Mouse (Mus musculus): ENCODE results near the gene Ceacam20. TPM values are rescaled to one million over a fixed set of nuclear protein-coding genes. Genes with fewer than 3 reads are reported as not detected.

Gene Ceacam20
- total and polyA plus RNA-seq, 3 experiments = not detected

GRCm38 (mm10) chr7:19950589-19950988, 14.6 kb upstream of the Ceacam20 start, which contains the start of gene Igsf23:
Igsf23 (minus strand) TSS chr7:19950756.
- Histone ChIP-seq H3K79me2 (replicated peaks; ENCODE audit: control insufficient read depth, insufficient read depth, low read length) (no peaks in the 10 kb centered on the region), H3K9ac (ENCODE audit: low read depth, low read length) (no peak within 1 kb of the TSS), H3K27me3 (ENCODE audit: control insufficient read depth, insufficient read depth, low read length) (no peaks in the 10 kb centered on the region), H3K36me3 (ENCODE audit: control insufficient read depth, insufficient read depth, low read length) (no peaks in the 10 kb centered on the region), H3K4me1 (ENCODE audit: control insufficient read depth, insufficient read depth, low read length) (no peaks in the 10 kb centered on the region), H3K4me3 (no peak within 1 kb of the TSS), H3K27ac (no peak within 1 kb of the TSS)
- intact Hi-C loops (cut with DNase I) = no loop called here
- WGBS = 38% methylated on average over 9 of the region's 9 CpGs
- DNase-seq = no peak
- no peak for TF ChIP-seq EP300 (IDR thresholded peaks at IDR 0.05; ENCODE audit: insufficient read depth, low read depth, low read length)
- TF ChIP-seq POLR2A (IDR thresholded peaks at IDR 0.05; ENCODE audit: insufficient read depth, low read depth, low read length) = no peak
- no peak for TF ChIP-seq CTCF (IDR thresholded peaks at IDR 0.05)

- H3K4me1 ChIP-seq (ENCODE audit: control insufficient read depth, insufficient read depth, low read length) = no peaks in the 10 kb centered on the region; the same call in 1 of the 2 replicates
- H3K9ac ChIP-seq (ENCODE audit: low read depth, low read length) = no peak overlapping the region
- TF ChIP-seq POLR2A (IDR thresholded peaks at IDR 0.05; ENCODE audit: insufficient read depth, low read depth, low read length) = no peak
- TF ChIP-seq EP300 (IDR thresholded peaks at IDR 0.05; ENCODE audit: insufficient read depth, low read depth, low read length) = no peak
- TF ChIP-seq CTCF (IDR thresholded peaks at IDR 0.05) = no peak
- WGBS = 79% methylated on average over 10 of the region's 10 CpGs
- H3K4me3 ChIP-seq = no peak overlapping the region
- intact Hi-C loops (cut with DNase I) = no loop called here
- DNase-seq = no peak
- no peak overlapping the region for H3K27ac ChIP-seq
- no peaks in the 10 kb centered on the region for H3K36me3 ChIP-seq (ENCODE audit: control insufficient read depth, insufficient read depth, low read length)
- H3K27me3 ChIP-seq (ENCODE audit: control insufficient read depth, insufficient read depth, low read length) = no peaks in the 10 kb centered on the region
- no peaks in the 10 kb centered on the region for H3K79me2 ChIP-seq (replicated peaks; ENCODE audit: control insufficient read depth, insufficient read depth, low read length)
Observed at GRCm38 (mm10) chr7:19952320-19952986, 12.8 kb upstream of the Ceacam20 start.

- Histone ChIP-seq H3K36me3 (ENCODE audit: control insufficient read depth, insufficient read depth, low read length) (no peaks in the 10 kb centered on the region), H3K27ac (no peak overlapping the region), H3K4me1 (ENCODE audit: control insufficient read depth, insufficient read depth, low read length) (no peaks in the 10 kb centered on the region; the same call in 1 of the 2 replicates), H3K9ac (ENCODE audit: low read depth, low read length) (no peak overlapping the region), H3K4me3 (no peak overlapping the region), H3K27me3 (ENCODE audit: control insufficient read depth, insufficient read depth, low read length) (no peaks in the 10 kb centered on the region), H3K79me2 (replicated peaks; ENCODE audit: control insufficient read depth, insufficient read depth, low read length) (no peaks in the 10 kb centered on the region)
- intact Hi-C loops (cut with DNase I) = no loop called here
- TF ChIP-seq POLR2A (IDR thresholded peaks at IDR 0.05; ENCODE audit: insufficient read depth, low read depth, low read length) = no peak
- no peak for DNase-seq
- 73% methylated on average over 9 of the region's 9 CpGs for WGBS
Observed at GRCm38 (mm10) chr7:19953054-19953453, 12.2 kb upstream of the Ceacam20 start.

GRCm38 (mm10) chr7:19955861-19956260, 9.4 kb upstream of the Ceacam20 start:
- 75% methylated on average over 4 of the region's 4 CpGs for WGBS
- Histone ChIP-seq H3K4me3 (no peak overlapping the region), H3K27ac (no peak overlapping the region), H3K9ac (ENCODE audit: low read depth, low read length) (no peak overlapping the region), H3K36me3 (ENCODE audit: control insufficient read depth, insufficient read depth, low read length) (no peaks in the 10 kb centered on the region), H3K79me2 (replicated peaks; ENCODE audit: control insufficient read depth, insufficient read depth, low read length) (no peaks in the 10 kb centered on the region), H3K27me3 (ENCODE audit: control insufficient read depth, insufficient read depth, low read length) (no peaks in the 10 kb centered on the region), H3K4me1 (ENCODE audit: control insufficient read depth, insufficient read depth, low read length) (no peaks in the 10 kb centered on the region; the same call in 1 of the 2 replicates)
- intact Hi-C loops (cut with DNase I) = loop anchor here (1.0 kb wide), 2 partner anchors 46 to 80 kb away; no protein-coding TSS in a partner anchor
- no peak for TF ChIP-seq CTCF (IDR thresholded peaks at IDR 0.05)
- TF ChIP-seq POLR2A (IDR thresholded peaks at IDR 0.05; ENCODE audit: insufficient read depth, low read depth, low read length) = no peak
- TF ChIP-seq EP300 (IDR thresholded peaks at IDR 0.05; ENCODE audit: insufficient read depth, low read depth, low read length) = no peak
- DNase-seq = no peak

GRCm38 (mm10) chr7:19956341-19956781, 8.9 kb upstream of the Ceacam20 start:
- no peak overlapping the region for H3K9ac ChIP-seq (ENCODE audit: low read depth, low read length)
- peak; percentile 84 to 91 for DNase-seq
- TF ChIP-seq CTCF (IDR thresholded peaks at IDR 0.05) (peak; percentile 85), POLR2A (IDR thresholded peaks at IDR 0.05; ENCODE audit: insufficient read depth, low read depth, low read length) (no peak), EP300 (IDR thresholded peaks at IDR 0.05; ENCODE audit: insufficient read depth, low read depth, low read length) (peak; percentile 81)
- H3K79me2 ChIP-seq (replicated peaks; ENCODE audit: control insufficient read depth, insufficient read depth, low read length) = no peaks in the 10 kb centered on the region
- H3K27me3 ChIP-seq (ENCODE audit: control insufficient read depth, insufficient read depth, low read length) = no peaks in the 10 kb centered on the region
- no peaks in the 10 kb centered on the region; the same call in 1 of the 2 replicates for H3K4me1 ChIP-seq (ENCODE audit: control insufficient read depth, insufficient read depth, low read length)
- intact Hi-C loops (cut with DNase I) = loop anchor here (1.0 kb wide), 2 partner anchors 46 to 80 kb away; no protein-coding TSS in a partner anchor
- 1% methylated on average over 7 of the region's 7 CpGs for WGBS
- no peak overlapping the region for H3K4me3 ChIP-seq
- no peaks in the 10 kb centered on the region for H3K36me3 ChIP-seq (ENCODE audit: control insufficient read depth, insufficient read depth, low read length)
- no peak overlapping the region for H3K27ac ChIP-seq

- intact Hi-C loops (cut with DNase I) = no loop called here
- TF ChIP-seq POLR2A (IDR thresholded peaks at IDR 0.05; ENCODE audit: insufficient read depth, low read depth, low read length) = no peak
- no peak for TF ChIP-seq CTCF (IDR thresholded peaks at IDR 0.05)
- TF ChIP-seq EP300 (IDR thresholded peaks at IDR 0.05; ENCODE audit: insufficient read depth, low read depth, low read length) = no peak
- Histone ChIP-seq H3K79me2 (replicated peaks; ENCODE audit: control insufficient read depth, insufficient read depth, low read length) (no peaks in the 10 kb centered on the region), H3K27ac (no peak overlapping the region), H3K9ac (ENCODE audit: low read depth, low read length) (no peak overlapping the region), H3K4me3 (no peak overlapping the region), H3K4me1 (ENCODE audit: control insufficient read depth, insufficient read depth, low read length) (no peaks in the 10 kb centered on the region), H3K27me3 (ENCODE audit: control insufficient read depth, insufficient read depth, low read length) (no peaks in the 10 kb centered on the region), H3K36me3 (ENCODE audit: control insufficient read depth, insufficient read depth, low read length) (no peaks in the 10 kb centered on the region)
- WGBS = 74% methylated on average over 1 of the region's 1 CpGs
- DNase-seq = peak in 1 of 2 experiments; percentile 2
Observed at GRCm38 (mm10) chr7:19962423-19962822, 2.8 kb upstream of the Ceacam20 start.

Measured in heart, adult 2 months (tissue).